Mouse (Mus musculus) lung, embryonic 14.5 days (tissue): ENCODE data around the gene Borcs8. TPM values are rescaled to one million over a fixed set of nuclear protein-coding genes. Genes with fewer than 3 reads are reported as not detected.
A peak's percentile ranks its signal among the peaks of the same experiment; 100 is the strongest.

Experiments
- ATAC-seq: fragments of 200-750 bp; cut with Nextera tagmentation; 2 replicates; pipeline ENCODE4 v1.8.0; 2017; ENCODE audit warnings: mild to moderate bottlenecking, moderate TSS enrichment, moderate library complexity; ENCODE audit not compliant: insufficient read depth
- DNase-seq: peaks from one replicate; pipeline ENCODE4 v3.0.0-alpha.2; 2015
- H3K27ac ChIP-seq: fragments of 300-500 bp; sonication (generic); 2 replicates; pipeline ENCODE4 v1.5.1; 2014; ENCODE audit warnings: low read depth, mild to moderate bottlenecking, moderate library complexity
- H3K27me3 ChIP-seq: fragments of 300-500 bp; sonication (generic); 2 replicates; pipeline ENCODE4 v1.6.1; 2014; ENCODE audit warnings: low read length, control low read depth; ENCODE audit not compliant: insufficient read depth
- H3K36me3 ChIP-seq: fragments of 300-500 bp; sonication (generic); 2 replicates; pipeline ENCODE4 v1.6.1; 2014; ENCODE audit warnings: control low read depth; ENCODE audit not compliant: insufficient read depth
- H3K4me1 ChIP-seq: fragments of 300-500 bp; sonication (generic); 2 replicates; pipeline ENCODE4 v1.6.1; 2014; ENCODE audit warnings: antibody characterized with exemption, control low read depth; ENCODE audit not compliant: insufficient read depth
- H3K4me2 ChIP-seq: fragments of 300-500 bp; sonication (generic); 2 replicates; pipeline ENCODE4 v1.6.1; 2014; ENCODE audit warnings: mild to moderate bottlenecking
- H3K4me3 ChIP-seq: fragments of 300-500 bp; sonication (generic); 2 replicates; pipeline ENCODE4 v1.5.1; 2014; ENCODE audit warnings: low read depth, low read length
- H3K9ac ChIP-seq: fragments of 300-500 bp; sonication (generic); 2 replicates; pipeline ENCODE4 v1.6.1; 2014
- H3K9me3 ChIP-seq: fragments of 300-500 bp; sonication (generic); 2 replicates; pipeline ENCODE4 v1.6.1; 2016; ENCODE audit warnings: low read depth, low read length, control low read depth
- CTCF ChIP-seq: IDR thresholded peaks from 2 replicates; pipeline ENCODE4 v1.5.1; 2016; ENCODE audit warnings: antibody characterized with exemption, low read depth
- WGBS: fragments of 180-500 bp; shearing (Covaris S2); extraction: QIAGEN DNeasy Blood & Tissue Kit; methylation state at CpG from one replicate; pipeline ENCODE4 v1.1.7; 2014; 5-methylcytosine and 5-hydroxymethylcytosine counted together
- polyA plus RNA-seq: library from polyadenylated mRNA; unstranded; fragments of >200 nt; fragmentation: Nextera tagmentation; extraction: Ambion mirVana; gene quantifications from 2 replicates; pipeline ENCODE4 v1.2.1, GENCODE M21; 2014

The Borcs8 gene
- 42.5 and 45.7 TPM in 2 replicates for polyA plus RNA-seq

DNA sequence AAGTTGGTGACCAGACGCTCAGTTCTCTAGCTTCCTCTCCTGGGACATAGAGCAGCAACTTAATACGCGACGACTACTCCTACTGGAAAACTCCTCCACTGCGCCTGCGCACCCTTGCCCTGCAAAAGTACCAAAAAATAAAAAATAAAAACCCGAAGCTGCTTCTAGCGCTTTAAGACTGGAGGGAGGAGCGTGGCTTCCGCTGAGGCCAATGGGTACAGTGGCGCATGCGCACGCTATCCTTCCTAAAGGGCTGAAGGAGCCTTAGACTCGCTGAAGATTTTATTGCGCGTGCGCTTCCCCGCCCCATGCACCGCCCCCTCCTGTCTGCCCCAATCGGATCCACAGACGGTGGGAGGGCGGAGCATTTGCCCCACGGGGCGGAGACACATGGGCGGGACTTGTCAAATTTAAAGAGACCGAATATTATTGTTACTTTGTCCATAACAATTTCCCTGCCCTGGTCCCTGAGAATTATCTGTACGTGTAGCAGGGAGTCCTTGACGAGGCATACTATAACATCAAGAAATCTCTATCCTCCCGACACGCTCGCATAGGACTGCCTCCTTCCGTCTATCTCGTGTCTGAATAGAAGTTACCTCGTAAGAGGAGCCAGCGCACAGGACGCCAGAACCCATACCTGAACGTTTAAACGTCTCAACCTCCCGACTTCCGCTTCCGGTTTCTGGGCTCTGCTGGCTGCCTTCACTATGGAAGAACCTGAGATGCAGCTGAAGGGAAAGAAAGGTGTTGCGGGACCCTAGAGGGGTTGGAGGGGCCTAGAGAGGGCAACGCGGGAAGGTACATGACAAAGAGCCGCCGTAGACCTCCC is at the start of gene Borcs8, which contains the start of the genes Rfxank and Mef2b:
Gene Borcs8 (plus strand): TSS at position 474 of the 832 bp plus-strand sequence.
Gene Rfxank (minus strand): TSS at position 129 of the 832 bp plus-strand sequence.
Gene Mef2b (plus strand): TSS at position 686 of the 832 bp plus-strand sequence.
- Histone ChIP-seq H3K27me3 (no peaks in the 10 kb centered on the region), H3K4me2 (peak within 1 kb of the TSS; percentile 84), H3K9ac (peak within 1 kb of the TSS; percentile 71), H3K27ac (peak within 1 kb of the TSS; percentile 59), H3K4me1 (peaks cover 6% of the 10 kb centered on the region), H3K9me3 (no peaks in the 10 kb centered on the region), H3K4me3 (peak within 1 kb of the TSS; percentile 77), H3K36me3 (peaks cover 32% of the 10 kb centered on the region)
- peak; percentile 100 for DNase-seq
- ATAC-seq = peak; percentile 98
- TF ChIP-seq CTCF = no peak
- under 1% methylated on average over 46 of the region's 46 CpGs for WGBS

DNA sequence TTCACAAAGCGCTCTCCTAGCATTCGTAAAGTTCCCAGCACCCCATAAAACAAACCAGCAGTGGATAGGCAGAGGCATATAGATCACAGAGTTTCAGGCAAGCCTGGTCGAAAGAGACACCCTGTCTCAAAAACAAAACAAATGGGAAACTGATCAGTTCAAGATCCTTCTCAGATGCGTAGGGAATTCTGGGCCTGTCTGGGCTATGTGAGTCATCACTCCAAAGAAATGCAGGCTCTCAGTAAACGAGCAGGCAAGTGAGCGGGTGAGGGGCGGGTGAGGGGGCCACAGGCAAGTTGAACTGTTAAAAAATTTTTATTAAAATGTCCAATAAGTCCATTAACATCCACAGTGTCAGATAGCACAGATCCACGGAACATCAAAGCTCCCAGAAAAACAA is 46.5 kb upstream of the Borcs8 start:
- Histone ChIP-seq H3K4me2 (no peak overlapping the region), H3K27ac (no peak overlapping the region), H3K27me3 (peaks cover 36% of the 10 kb centered on the region), H3K9ac (no peak overlapping the region), H3K36me3 (no peaks in the 10 kb centered on the region), H3K4me1 (no peaks in the 10 kb centered on the region), H3K9me3 (no peaks in the 10 kb centered on the region), H3K4me3 (no peak overlapping the region)
- WGBS = 51% methylated on average over 8 of the region's 8 CpGs
- ATAC-seq = no peak
- no peak for TF ChIP-seq CTCF
- DNase-seq = no peak

DNA sequence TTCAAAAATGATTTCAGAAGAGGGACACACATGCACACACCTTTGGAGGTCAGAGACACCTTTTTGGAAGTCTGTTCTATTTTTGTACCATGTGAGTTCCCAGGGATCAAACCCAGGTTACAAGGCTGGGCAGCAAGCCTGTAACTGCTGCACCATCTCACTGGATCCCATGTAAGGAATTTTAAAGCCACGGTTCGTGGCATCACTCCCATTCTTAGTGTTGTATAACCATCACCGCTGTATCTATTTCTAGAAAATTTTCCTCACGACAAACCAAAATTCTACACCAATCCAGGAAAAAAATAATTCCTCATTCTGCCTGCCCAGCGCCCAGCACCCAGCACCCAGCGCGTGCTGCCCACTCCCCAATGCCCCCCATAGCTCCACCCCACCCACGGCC is 40.0 kb upstream of the Borcs8 start:
- 67% methylated on average over 8 of the region's 8 CpGs for WGBS
- H3K4me1 ChIP-seq = no peaks in the 10 kb centered on the region
- no peaks in the 10 kb centered on the region for H3K36me3 ChIP-seq
- H3K27me3 ChIP-seq = no peaks in the 10 kb centered on the region
- DNase-seq = no peak
- H3K4me3 ChIP-seq = no peak overlapping the region
- no peak overlapping the region for H3K27ac ChIP-seq
- no peak for TF ChIP-seq CTCF
- no peak for ATAC-seq
- no peak overlapping the region for H3K4me2 ChIP-seq
- H3K9me3 ChIP-seq = no peaks in the 10 kb centered on the region
- no peak overlapping the region for H3K9ac ChIP-seq

DNA sequence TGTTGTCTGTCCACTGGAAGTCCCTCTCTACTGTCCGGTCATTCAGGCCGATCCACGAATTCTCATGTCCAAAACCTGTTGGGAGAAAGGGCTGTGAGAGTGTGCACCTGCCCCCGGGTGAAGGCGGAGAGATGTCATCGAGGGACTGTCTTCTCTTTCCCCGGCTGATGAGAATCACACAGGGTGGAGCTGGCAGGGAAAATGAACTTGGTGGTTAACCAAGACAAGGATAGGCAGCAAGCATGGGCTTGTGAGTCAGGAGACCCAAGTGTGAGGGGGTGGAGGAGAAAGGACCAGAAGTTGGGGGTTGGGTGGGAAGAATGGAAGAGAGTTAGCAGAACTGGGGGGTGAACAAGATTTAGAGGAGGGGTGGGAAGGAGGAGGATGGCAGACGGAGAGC is 39.1 kb upstream of the Borcs8 start:
- DNase-seq (no peak), ATAC-seq (no peak)
- H3K4me1 ChIP-seq = no peaks in the 10 kb centered on the region
- no peak overlapping the region for H3K9ac ChIP-seq
- WGBS = 78% methylated on average over 8 of the region's 8 CpGs
- H3K36me3 ChIP-seq = no peaks in the 10 kb centered on the region
- TF ChIP-seq CTCF = no peak
- no peaks in the 10 kb centered on the region for H3K27me3 ChIP-seq
- H3K4me3 ChIP-seq = no peak overlapping the region
- no peak overlapping the region for H3K4me2 ChIP-seq
- no peaks in the 10 kb centered on the region for H3K9me3 ChIP-seq
- H3K27ac ChIP-seq = no peak overlapping the region

DNA sequence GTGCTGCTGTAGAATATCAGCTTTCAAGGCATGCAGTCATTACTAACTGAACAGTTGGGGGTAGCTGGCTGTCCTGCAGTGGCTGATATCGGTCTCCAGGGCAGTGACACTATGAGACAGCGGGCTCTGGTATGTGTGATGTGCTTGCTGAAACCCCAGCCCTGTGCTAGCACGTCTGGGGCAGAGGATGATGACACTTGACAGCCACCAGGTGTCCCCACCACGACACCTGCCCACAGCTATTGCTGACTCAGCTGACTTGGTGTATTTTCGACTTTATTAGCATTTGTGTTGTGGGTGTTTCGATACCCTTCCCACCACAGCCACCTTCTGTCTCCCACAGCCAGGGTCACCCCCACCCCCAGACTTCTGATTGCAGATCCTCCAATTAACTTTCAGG is 34.8 kb upstream of the Borcs8 start:
- no peaks in the 10 kb centered on the region for H3K4me1 ChIP-seq
- H3K27ac ChIP-seq = no peak overlapping the region
- WGBS = 10% methylated on average over 6 of the region's 6 CpGs
- ATAC-seq (no peak), DNase-seq (peak; percentile 29)
- no peaks in the 10 kb centered on the region for H3K27me3 ChIP-seq
- no peaks in the 10 kb centered on the region for H3K36me3 ChIP-seq
- peak; percentile 69 for TF ChIP-seq CTCF
- no peak overlapping the region for H3K4me2 ChIP-seq
- no peak overlapping the region for H3K9ac ChIP-seq
- no peak overlapping the region for H3K4me3 ChIP-seq
- no peaks in the 10 kb centered on the region for H3K9me3 ChIP-seq

DNA sequence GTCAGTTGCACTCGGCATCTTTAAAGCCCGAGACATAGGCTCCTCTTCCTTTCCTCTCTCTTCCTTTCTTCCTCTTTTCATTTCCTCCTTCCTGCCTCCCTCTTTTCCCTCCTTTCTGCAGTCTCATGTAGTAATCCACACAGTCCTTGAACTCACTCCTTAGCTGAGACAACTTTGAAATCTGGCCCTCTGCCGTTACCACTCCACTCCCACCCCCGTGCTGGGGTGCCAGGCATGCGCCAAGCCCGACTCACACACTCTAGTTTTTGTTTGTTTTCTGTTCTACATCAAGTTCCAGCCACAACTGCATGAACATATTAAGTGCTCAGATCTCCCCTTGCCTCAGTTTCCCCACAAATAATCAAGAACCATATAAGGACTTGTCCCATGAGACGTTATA is 34.4 kb upstream of the Borcs8 start:
- TF ChIP-seq CTCF = no peak
- ATAC-seq (no peak), DNase-seq (no peak)
- Histone ChIP-seq H3K36me3 (no peaks in the 10 kb centered on the region), H3K4me3 (no peak overlapping the region), H3K9me3 (no peaks in the 10 kb centered on the region), H3K9ac (no peak overlapping the region), H3K27ac (no peak overlapping the region), H3K27me3 (peaks cover 2% of the 10 kb centered on the region; the same call in 1 of the 2 replicates), H3K4me2 (no peak overlapping the region), H3K4me1 (no peaks in the 10 kb centered on the region)
- 73% methylated on average over 7 of the region's 7 CpGs for WGBS

DNA sequence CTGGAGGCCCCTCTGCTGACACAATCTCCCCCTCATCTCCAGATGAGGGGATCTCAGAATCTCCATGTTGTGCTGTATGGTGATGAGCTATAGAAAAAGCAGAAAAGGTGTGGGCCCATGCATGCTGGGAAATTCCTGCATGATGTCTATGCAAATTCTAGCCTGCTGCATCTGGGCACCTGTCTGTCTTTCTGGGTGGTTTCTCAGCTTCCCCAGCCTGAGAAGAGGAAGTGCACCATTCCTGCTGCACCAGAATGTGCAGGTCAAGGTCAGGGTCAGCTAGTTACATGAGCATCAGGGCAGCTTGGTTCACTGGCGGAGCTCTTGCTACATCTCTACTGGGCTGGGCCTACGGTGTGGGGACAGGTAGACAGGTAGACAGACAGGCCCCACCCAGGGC is 28.8 kb upstream of the Borcs8 start:
- WGBS = 77% methylated on average over 2 of the region's 2 CpGs
- H3K27me3 ChIP-seq = peaks cover 47% of the 10 kb centered on the region
- no peak for ATAC-seq
- H3K27ac ChIP-seq = no peak overlapping the region
- no peak overlapping the region for H3K4me3 ChIP-seq
- H3K4me2 ChIP-seq = no peak overlapping the region
- H3K36me3 ChIP-seq = no peaks in the 10 kb centered on the region
- no peak for DNase-seq
- no peak overlapping the region for H3K9ac ChIP-seq
- no peak for TF ChIP-seq CTCF
- no peaks in the 10 kb centered on the region for H3K4me1 ChIP-seq
- H3K9me3 ChIP-seq = no peaks in the 10 kb centered on the region
